8 mouse cellular contexts compared by ENCODE assay signal in the genomic region with DNA sequence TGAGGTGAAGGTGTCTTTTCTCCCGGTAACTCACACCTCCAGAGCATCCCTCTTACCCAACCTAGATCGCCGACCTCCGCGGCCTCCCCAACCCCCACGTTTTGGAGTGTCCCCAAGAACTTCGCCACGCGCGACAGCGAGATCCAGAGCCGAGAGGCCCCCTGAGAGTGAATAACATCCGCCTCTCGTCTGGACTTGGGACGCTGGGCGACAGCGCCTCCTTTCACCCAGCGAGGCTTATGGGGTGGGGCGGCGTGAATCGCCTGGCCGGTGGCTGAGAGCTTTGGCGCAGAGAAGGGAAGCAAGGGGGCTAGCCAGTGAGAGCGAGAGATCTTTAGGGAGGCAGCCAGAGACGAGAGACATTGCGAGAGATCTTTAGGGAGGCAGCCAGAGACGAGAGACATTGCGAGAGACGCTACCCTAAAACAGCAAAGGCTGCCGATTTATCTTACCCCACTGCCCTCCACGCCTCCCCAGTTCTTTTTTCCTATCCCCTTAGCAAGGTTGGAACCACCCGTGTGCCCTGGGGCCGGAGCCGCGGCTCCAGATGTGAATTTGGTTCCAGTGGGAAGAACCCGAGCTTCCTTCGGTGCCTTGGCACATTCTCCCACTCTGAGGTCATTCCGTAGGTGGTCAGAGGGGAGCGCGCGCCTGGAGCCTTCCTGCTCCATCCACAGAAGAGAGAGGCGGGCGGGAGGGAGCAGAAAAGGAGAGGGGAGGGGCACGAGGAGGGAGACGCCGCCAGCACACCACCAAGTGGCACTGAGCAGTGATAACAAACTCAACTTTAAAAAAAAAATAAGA. TPM values are rescaled to one million over a fixed set of nuclear protein-coding genes. Genes with fewer than 3 reads are reported as not detected.
DNase-seq lines count a peak whose midpoint lies in the region; ATAC-seq lines count a peak whose summit lies in the region.

No protein-coding gene starts in this region.

- H3K36me3 ChIP-seq in forebrain, embryonic 15.5 days, result no peaks in the 10 kb centered on the region
- no peaks in the 10 kb centered on the region for H3K36me3 ChIP-seq in lung, embryonic 16.5 days (ENCODE audit: control insufficient read depth, insufficient read depth, low read length)

- H3K4me3 ChIP-seq in forebrain, embryonic 15.5 days, result peak overlapping the region; percentile 72
- H3K4me3 ChIP-seq in lung, embryonic 16.5 days (ENCODE audit: low read length), result peak overlapping the region; percentile 85

- intact Hi-C loops in heart, postnatal 25 days (cut with DNase I), result loop anchor here (1.0 to 5.0 kb wide), 3 partner anchors 29 to 324 kb away; no protein-coding TSS in a partner anchor

- peak; percentile 46 for DNase-seq in MEL-GATA-1-ER (ENCODE audit: extremely low read depth, low read depth)
- DNase-seq in cerebellum, adult 11-12 months, result peak; percentile 62
- DNase-seq in heart, postnatal 25 days (ENCODE audit: low spot score), result peak; percentile 77
- DNase-seq in kidney, postnatal 4 days, result peak; percentile 78 to 86
- peak; percentile 83 for DNase-seq in retina, embryonic 14.5 days (ENCODE audit: low spot score)

- peaks cover 39% of the 10 kb centered on the region for H3K4me1 ChIP-seq in forebrain, embryonic 15.5 days
- H3K4me1 ChIP-seq in lung, embryonic 16.5 days (replicated peaks; ENCODE audit: control insufficient read depth, insufficient read depth, low read length), result peaks cover 30% of the 10 kb centered on the region

- peak overlapping the region; percentile 80 for H3K9ac ChIP-seq in forebrain, embryonic 15.5 days (replicated peaks)
- peak overlapping the region; percentile 66 for H3K9ac ChIP-seq in lung, embryonic 16.5 days (ENCODE audit: low read length)

- under 1% methylated on average over 46 of the region's 46 CpGs for WGBS in forebrain, embryonic 15.5 days
- under 1% methylated on average over 46 of the region's 46 CpGs for WGBS in lung, embryonic 16.5 days

- no peaks in the 10 kb centered on the region for H3K9me3 ChIP-seq in forebrain, embryonic 15.5 days
- no peaks in the 10 kb centered on the region for H3K9me3 ChIP-seq in lung, embryonic 16.5 days (ENCODE audit: control insufficient read depth, low read length)

- H3K27me3 ChIP-seq in forebrain, embryonic 15.5 days, result no peaks in the 10 kb centered on the region
- no peaks in the 10 kb centered on the region for H3K27me3 ChIP-seq in lung, embryonic 16.5 days (ENCODE audit: control insufficient read depth, insufficient read depth, low read depth, low read length)

- no peak; the same call in 1 of the 2 replicates for ATAC-seq in forebrain, embryonic 15.5 days (replicated peaks)
- ATAC-seq in lung, embryonic 16.5 days (ENCODE audit: low read depth), result peak; percentile 40
- no peak for ATAC-seq in erythroid progenitor cell, adult 5-6 weeks (replicated peaks; ENCODE audit: low FRiP score, poor library complexity, severe bottlenecking)

- H3K27ac ChIP-seq in forebrain, embryonic 15.5 days (replicated peaks), result peak overlapping the region; percentile 81
- H3K27ac ChIP-seq in lung, embryonic 16.5 days (ENCODE audit: low read length), result peak overlapping the region; percentile 98

- H3K4me2 ChIP-seq in forebrain, embryonic 15.5 days (replicated peaks), result peak overlapping the region; percentile 99
- peak overlapping the region; percentile 94 for H3K4me2 ChIP-seq in lung, embryonic 16.5 days (ENCODE audit: low read depth, low read length)

RNA-seq across cellular contexts. Expression of gene Ier5l, which starts 3.7 kb away (rescaled TPM):
- 2.0 and 2.5 TPM in 2 replicates for polyA plus RNA-seq in forebrain, embryonic 15.5 days (2015; fragmentation: Nextera tagmentation; extraction: Ambion mirVana)
- 1 to 10 TPM; 4.1 to 6.9 TPM for total RNA-seq in heart, postnatal 25 days (2021)
- 1.1 and 1.5 TPM in 2 replicates for polyA plus RNA-seq in lung, embryonic 16.5 days (2015; fragmentation: Nextera tagmentation; extraction: Ambion mirVana)
- not detected in 2 replicates for total RNA-seq in erythroid progenitor cell, adult 5-6 weeks (2015; ENCODE audit: low replicate concordance)
- 0.51 TPM in 1 of 2 replicates, not detected in the other for total RNA-seq in erythroid progenitor cell, adult 5-6 weeks (2017; ENCODE audit: low replicate concordance)

RNA-seq across cellular contexts. Expression of gene Ptpa, which starts 54.5 kb away (rescaled TPM):
- 146 and 152 TPM in 2 replicates for polyA plus RNA-seq in forebrain, embryonic 15.5 days (2015; fragmentation: Nextera tagmentation; extraction: Ambion mirVana)
- 10 to 100 TPM; 91.2 to 92.3 TPM for total RNA-seq in heart, postnatal 25 days (2021)
- 163 TPM in 2 replicates for polyA plus RNA-seq in lung, embryonic 16.5 days (2015; fragmentation: Nextera tagmentation; extraction: Ambion mirVana)
- total RNA-seq in erythroid progenitor cell, adult 5-6 weeks (2015; ENCODE audit: low replicate concordance), result 118 and 151 TPM in 2 replicates
- total RNA-seq in erythroid progenitor cell, adult 5-6 weeks (2017; ENCODE audit: low replicate concordance), result 103 and 168 TPM in 2 replicates

RNA-seq across cellular contexts. Expression of gene Crat, which starts 54.7 kb away (rescaled TPM):
- 20.5 and 22.6 TPM in 2 replicates for polyA plus RNA-seq in forebrain, embryonic 15.5 days (2015; fragmentation: Nextera tagmentation; extraction: Ambion mirVana)
- total RNA-seq in heart, postnatal 25 days (2021), result 100 to 1,000 TPM; 433 to 486 TPM
- polyA plus RNA-seq in lung, embryonic 16.5 days (2015; fragmentation: Nextera tagmentation; extraction: Ambion mirVana), result 39.3 and 42.4 TPM in 2 replicates
- 80.9 and 111 TPM in 2 replicates for total RNA-seq in erythroid progenitor cell, adult 5-6 weeks (2015; ENCODE audit: low replicate concordance)
- 33.9 and 79.7 TPM in 2 replicates for total RNA-seq in erythroid progenitor cell, adult 5-6 weeks (2017; ENCODE audit: low replicate concordance)
